Mouse (Mus musculus) hindbrain, embryonic 10.5 days (tissue): ENCODE measurements around the gene Anks4b. TPM values are rescaled to one million over a fixed set of nuclear protein-coding genes. Genes with fewer than 3 reads are reported as not detected.
A peak's percentile ranks its signal among the peaks of the same experiment; 100 is the strongest.

Source experiments
- DNase-seq: peaks from one replicate; pipeline ENCODE4 v3.0.0-alpha.2; 2017; ENCODE audit warnings: low spot score
- H3K27ac ChIP-seq: fragments of 300-500 bp; sonication (generic); 2 replicates; pipeline ENCODE4 v1.5.1; 2016; ENCODE audit warnings: mild to moderate bottlenecking, moderate library complexity
- H3K27me3 ChIP-seq: fragments of 300-500 bp; sonication (generic); 2 replicates; pipeline ENCODE4 v1.6.1; 2016; ENCODE audit warnings: mild to moderate bottlenecking; ENCODE audit not compliant: poor library complexity, insufficient read depth, severe bottlenecking
- H3K36me3 ChIP-seq: fragments of 300-500 bp; sonication (generic); 2 replicates; pipeline ENCODE4 v1.6.1; 2016; ENCODE audit warnings: mild to moderate bottlenecking, moderate library complexity
- H3K4me1 ChIP-seq: fragments of 300-500 bp; sonication (generic); replicated peaks from 2 replicates; pipeline ENCODE4 v1.6.1; 2016; ENCODE audit warnings: mild to moderate bottlenecking
- H3K4me3 ChIP-seq: fragments of 300-500 bp; sonication (generic); 2 replicates; pipeline ENCODE4 v1.5.1; 2016; ENCODE audit warnings: mild to moderate bottlenecking, moderate library complexity
- H3K9me3 ChIP-seq: fragments of 300-500 bp; sonication (generic); 2 replicates; pipeline ENCODE4 v1.6.1; 2016; ENCODE audit warnings: mild to moderate bottlenecking, moderate library complexity
- WGBS: fragments of 180-500 bp; shearing (Covaris S2); methylation state at CpG from one replicate; pipeline ENCODE4 v1.1.7; 2016; 5-methylcytosine and 5-hydroxymethylcytosine counted together
- polyA plus RNA-seq: library from polyadenylated mRNA; unstranded; fragments of >200 nt; fragmentation: Nextera tagmentation; extraction: Ambion mirVana; gene quantifications from 2 replicates; pipeline ENCODE4 v1.2.1, GENCODE M21; 2016

Anks4b gene
- 0.05 and 0.12 TPM in 2 replicates for polyA plus RNA-seq

- Histone ChIP-seq H3K4me1 (no peaks in the 10 kb centered on the region), H3K36me3 (no peaks in the 10 kb centered on the region), H3K4me3 (no peak within 1 kb of the TSS), H3K27ac (no peak within 1 kb of the TSS), H3K9me3 (no peaks in the 10 kb centered on the region), H3K27me3 (no peaks in the 10 kb centered on the region)
- no peak for DNase-seq
- WGBS = 87% methylated on average over 10 of the region's 10 CpGs
These were observed at the start of gene Anks4b for GRCm38 (mm10) chr7:120173603-120174244. Gene Anks4b, plus strand, starts transcription at chr7:120173858.

DNA sequence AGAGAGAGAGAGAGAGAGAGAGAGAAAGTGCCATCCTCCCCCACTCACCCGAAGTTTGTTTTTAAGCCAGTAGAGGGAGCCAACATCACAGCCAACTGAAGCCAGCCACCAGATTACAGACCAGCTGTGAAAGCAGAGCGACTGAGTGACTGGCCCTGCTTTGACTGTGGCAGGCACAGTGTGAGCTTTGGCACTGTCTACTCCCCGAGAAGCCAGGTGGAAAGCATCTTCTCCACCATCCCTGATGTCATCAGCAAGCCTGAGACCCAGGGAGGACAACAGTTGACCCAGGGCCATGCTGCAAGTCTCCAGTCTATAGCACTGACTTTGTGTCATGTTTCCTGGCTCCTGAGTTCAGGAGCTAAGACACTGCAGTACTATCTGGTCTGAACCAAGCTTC lies 48.8 kb upstream of the Anks4b start:
- 4% methylated on average over 3 of the region's 3 CpGs for WGBS
- H3K36me3 ChIP-seq = peaks cover 13% of the 10 kb centered on the region
- DNase-seq = peak; percentile 75
- H3K27me3 ChIP-seq = no peaks in the 10 kb centered on the region
- peaks cover 24% of the 10 kb centered on the region for H3K4me1 ChIP-seq
- no peak overlapping the region for H3K4me3 ChIP-seq
- H3K9me3 ChIP-seq = no peaks in the 10 kb centered on the region
- peak overlapping the region; percentile 62 for H3K27ac ChIP-seq

GRCm38 (mm10) chr7:120126976-120127685 lies 46.5 kb upstream of the Anks4b start:
- peak overlapping the region; percentile 60 for H3K27ac ChIP-seq
- H3K36me3 ChIP-seq = no peaks in the 10 kb centered on the region
- no peak overlapping the region for H3K4me3 ChIP-seq
- H3K9me3 ChIP-seq = no peaks in the 10 kb centered on the region
- DNase-seq = peak; percentile 15
- H3K27me3 ChIP-seq = no peaks in the 10 kb centered on the region
- WGBS = 31% methylated on average over 5 of the region's 5 CpGs
- peaks cover 24% of the 10 kb centered on the region for H3K4me1 ChIP-seq

DNA sequence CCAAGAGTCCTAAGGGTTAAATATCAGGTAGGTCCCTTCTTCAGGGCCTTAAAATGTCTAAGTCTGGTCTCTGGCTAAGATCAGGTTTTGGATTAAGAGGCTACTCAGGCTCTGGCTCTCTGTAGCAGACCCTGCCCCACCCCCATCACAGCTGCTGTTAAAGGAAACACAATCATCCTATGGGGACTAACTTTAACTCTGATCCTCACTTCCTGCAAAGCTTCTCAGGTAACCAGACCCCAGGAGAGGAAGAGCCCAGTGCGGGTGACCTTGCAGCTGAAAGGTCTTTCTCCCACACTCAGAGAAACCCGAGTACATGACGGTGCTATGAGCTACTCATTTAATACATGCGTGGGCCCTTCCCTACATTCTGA lies 46.0 kb upstream of the Anks4b start:
- no peaks in the 10 kb centered on the region for H3K36me3 ChIP-seq
- H3K4me3 ChIP-seq = no peak overlapping the region
- H3K4me1 ChIP-seq = peaks cover 24% of the 10 kb centered on the region
- DNase-seq = peak; percentile 50
- peak overlapping the region; percentile 60 for H3K27ac ChIP-seq
- 43% methylated on average over 4 of the region's 4 CpGs for WGBS
- no peaks in the 10 kb centered on the region for H3K27me3 ChIP-seq
- no peaks in the 10 kb centered on the region for H3K9me3 ChIP-seq

- Histone ChIP-seq H3K27me3 (no peaks in the 10 kb centered on the region), H3K36me3 (no peaks in the 10 kb centered on the region), H3K4me1 (peaks cover 24% of the 10 kb centered on the region), H3K9me3 (no peaks in the 10 kb centered on the region), H3K4me3 (no peak overlapping the region), H3K27ac (no peak overlapping the region)
- DNase-seq = no peak
- 66% methylated on average over 4 of the region's 4 CpGs for WGBS
These were observed 44.7 kb upstream of the Anks4b start for GRCm38 (mm10) chr7:120128951-120129350.

DNA sequence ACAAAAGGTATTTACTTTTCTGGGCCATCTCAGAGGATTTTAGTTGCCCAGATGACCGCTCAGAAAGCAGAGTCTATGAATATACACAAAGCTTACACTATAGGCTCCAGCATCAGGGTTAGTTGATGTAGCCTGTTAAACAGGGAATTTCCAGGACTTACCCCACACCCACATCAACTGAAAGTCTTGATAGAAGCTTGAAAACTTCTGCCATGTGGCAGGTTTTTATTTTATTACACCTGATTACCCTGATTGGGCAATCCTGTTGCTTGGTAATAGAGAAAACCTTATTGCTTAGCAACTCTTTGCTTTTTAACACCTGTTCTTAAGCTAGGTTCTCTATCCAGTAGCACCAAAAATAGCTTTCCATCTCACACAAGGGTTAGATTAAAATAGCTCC lies 30.9 kb upstream of the Anks4b start:
- no peaks in the 10 kb centered on the region for H3K4me1 ChIP-seq
- no peaks in the 10 kb centered on the region for H3K36me3 ChIP-seq
- no peak for DNase-seq
- no peak overlapping the region for H3K4me3 ChIP-seq
- WGBS = 90% methylated on average over 1 of the region's 1 CpGs
- H3K27me3 ChIP-seq = no peaks in the 10 kb centered on the region
- no peak overlapping the region for H3K27ac ChIP-seq
- no peaks in the 10 kb centered on the region for H3K9me3 ChIP-seq

GRCm38 (mm10) chr7:120145191-120145590 lies 28.5 kb upstream of the Anks4b start, which contains the start of gene Zp2:
Gene Zp2, minus strand, starts transcription at chr7:120145291.
- H3K27ac ChIP-seq = no peak within 1 kb of the TSS
- H3K9me3 ChIP-seq = no peaks in the 10 kb centered on the region
- no peaks in the 10 kb centered on the region for H3K36me3 ChIP-seq
- 78% methylated on average over 9 of the region's 9 CpGs for WGBS
- peaks cover 6% of the 10 kb centered on the region for H3K4me1 ChIP-seq
- no peaks in the 10 kb centered on the region for H3K27me3 ChIP-seq
- H3K4me3 ChIP-seq = no peak within 1 kb of the TSS
- no peak for DNase-seq

DNA sequence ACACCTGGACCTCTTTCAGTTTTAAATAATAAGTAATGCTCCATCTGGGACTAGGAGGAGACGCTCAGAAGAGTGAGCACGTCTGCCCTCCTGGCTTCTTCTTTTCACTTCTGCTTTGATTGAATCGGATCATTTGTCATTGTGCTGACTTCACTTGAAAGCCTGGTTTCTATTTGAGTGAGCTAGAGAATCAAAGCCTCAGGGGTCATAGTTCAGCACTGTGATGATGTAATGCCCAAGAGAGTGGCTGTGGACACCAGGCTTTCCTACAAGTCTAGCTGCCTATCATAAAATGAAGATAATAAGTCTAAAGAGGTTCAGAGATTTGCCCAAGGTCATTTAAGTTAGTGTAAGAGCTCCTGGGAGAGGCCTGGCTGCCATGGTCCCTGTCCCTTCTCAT lies 23.4 kb upstream of the Anks4b start:
- 14% methylated on average over 3 of the region's 3 CpGs for WGBS
- Histone ChIP-seq H3K9me3 (no peaks in the 10 kb centered on the region), H3K4me1 (peaks cover 14% of the 10 kb centered on the region), H3K27me3 (no peaks in the 10 kb centered on the region), H3K27ac (0 out of 2 replicates have a peak overlapping the region, but pooled peaks have one; percentile 16), H3K36me3 (no peaks in the 10 kb centered on the region), H3K4me3 (no peak overlapping the region)
- DNase-seq = peak; percentile 35

- 82% methylated on average over 2 of the region's 2 CpGs for WGBS
- DNase-seq = no peak
- no peaks in the 10 kb centered on the region for H3K27me3 ChIP-seq
- no peaks in the 10 kb centered on the region for H3K9me3 ChIP-seq
- H3K4me1 ChIP-seq = peaks cover 14% of the 10 kb centered on the region
- no peaks in the 10 kb centered on the region for H3K36me3 ChIP-seq
- no peak overlapping the region for H3K27ac ChIP-seq
- no peak overlapping the region for H3K4me3 ChIP-seq
These were observed 22.8 kb upstream of the Anks4b start for GRCm38 (mm10) chr7:120150898-120151297.

DNA sequence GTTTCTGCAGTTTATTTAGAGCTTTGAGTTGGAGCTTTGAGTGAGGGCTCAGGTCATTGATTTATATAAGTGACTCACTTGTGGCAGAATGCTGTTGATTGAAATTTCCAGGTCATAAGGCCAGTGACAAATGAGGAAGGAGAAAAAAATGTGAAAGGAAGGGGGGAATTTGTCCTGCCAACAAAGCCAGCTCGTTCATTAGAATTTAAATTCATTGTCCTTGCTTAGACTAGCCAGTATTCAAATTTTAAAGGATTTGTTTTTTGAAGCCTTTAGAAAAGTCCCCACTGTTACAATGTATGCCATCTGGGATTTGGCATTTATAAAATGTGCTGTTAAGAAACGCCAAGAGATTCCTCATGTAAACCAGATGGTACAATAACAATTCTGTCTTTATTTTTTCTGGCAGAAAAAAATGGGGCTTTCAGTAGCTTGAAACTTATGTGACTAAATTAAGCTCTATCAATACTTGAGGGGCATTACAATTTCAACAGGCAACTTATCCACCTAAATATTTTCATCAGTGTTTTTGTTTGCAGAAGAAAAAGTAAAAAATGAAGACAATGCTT lies 16.7 kb upstream of the Anks4b start:
- Histone ChIP-seq H3K36me3 (no peaks in the 10 kb centered on the region), H3K27ac (peak overlapping the region; percentile 14; the same call in 1 of the 2 replicates), H3K4me3 (no peak overlapping the region), H3K27me3 (no peaks in the 10 kb centered on the region), H3K4me1 (peaks cover 24% of the 10 kb centered on the region), H3K9me3 (no peaks in the 10 kb centered on the region)
- WGBS = 36% methylated on average over 2 of the region's 2 CpGs
- DNase-seq = no peak

DNA sequence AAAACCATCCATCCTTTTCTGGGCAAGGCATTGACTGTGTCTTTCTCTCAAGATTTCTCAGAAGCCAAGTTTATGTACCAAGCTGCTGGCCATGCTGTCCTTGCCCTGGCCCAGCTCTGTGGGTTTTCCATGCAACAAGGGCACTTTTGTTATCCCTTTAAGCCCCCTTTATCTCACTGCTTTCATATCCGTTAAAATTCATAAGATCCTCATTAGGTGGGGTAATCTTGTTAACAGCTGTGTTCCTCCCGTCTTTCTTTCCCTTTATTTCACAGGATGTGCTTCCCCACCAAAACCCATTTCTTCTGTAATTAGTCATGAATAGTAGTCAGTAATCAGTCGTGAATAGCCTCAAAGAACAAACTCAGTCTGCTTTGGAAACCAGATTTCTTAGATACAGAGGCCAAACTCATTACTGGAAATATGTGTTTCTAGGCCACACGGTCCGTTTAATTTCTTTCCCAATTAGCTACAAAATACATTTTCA lies 16.0 kb upstream of the Anks4b start:
- Histone ChIP-seq H3K4me3 (no peak overlapping the region), H3K4me1 (peaks cover 24% of the 10 kb centered on the region), H3K27ac (peak overlapping the region; percentile 14), H3K27me3 (no peaks in the 10 kb centered on the region), H3K36me3 (no peaks in the 10 kb centered on the region), H3K9me3 (no peaks in the 10 kb centered on the region)
- no peak for DNase-seq
- WGBS = 56% methylated on average over 5 of the region's 5 CpGs

- no peak overlapping the region for H3K4me3 ChIP-seq
- H3K36me3 ChIP-seq = no peaks in the 10 kb centered on the region
- H3K4me1 ChIP-seq = peaks cover 24% of the 10 kb centered on the region
- DNase-seq = no peak
- H3K9me3 ChIP-seq = no peaks in the 10 kb centered on the region
- H3K27ac ChIP-seq = peak overlapping the region; percentile 14
- H3K27me3 ChIP-seq = no peaks in the 10 kb centered on the region
- 38% methylated on average over 4 of the region's 4 CpGs for WGBS
These were observed 15.5 kb upstream of the Anks4b start for GRCm38 (mm10) chr7:120158121-120158613.
